Mouse (Mus musculus): Measurements from ENCODE around the gene Socs2.

- TF ChIP-seq MAX (IDR thresholded peaks at IDR 0.05; ENCODE audit: low read depth) (no peak), POLR2AphosphoS2 (IDR thresholded peaks at IDR 0.05; ENCODE audit: insufficient read length, low read depth) (no peak), POLR2A (IDR thresholded peaks at IDR 0.05; ENCODE audit: insufficient read length, low read depth) (no peak), REST (IDR thresholded peaks at IDR 0.05; ENCODE audit: insufficient read depth, insufficient read length) (no peak)
Observed at GRCm38 (mm10) chr10:95409149-95409548, 7.8 kb downstream of the Socs2 start.

Measured in myocyte (in vitro differentiated cells).